Mouse (Mus musculus): ENCODE results near the gene Tmc7.

The Tmc7 gene

GRCm38 (mm10) chr7:118584257-118584907, at the start of gene Tmc7:
Tmc7 (minus strand) TSS chr7:118584736.
- DNase-seq (ENCODE audit: extremely low spot score, low spot score) = peak; percentile 84

GRCm38 (mm10) chr7:118633951-118634350, 49.4 kb upstream of the Tmc7 start:
- no peak for DNase-seq (ENCODE audit: extremely low spot score, low spot score)

DNA sequence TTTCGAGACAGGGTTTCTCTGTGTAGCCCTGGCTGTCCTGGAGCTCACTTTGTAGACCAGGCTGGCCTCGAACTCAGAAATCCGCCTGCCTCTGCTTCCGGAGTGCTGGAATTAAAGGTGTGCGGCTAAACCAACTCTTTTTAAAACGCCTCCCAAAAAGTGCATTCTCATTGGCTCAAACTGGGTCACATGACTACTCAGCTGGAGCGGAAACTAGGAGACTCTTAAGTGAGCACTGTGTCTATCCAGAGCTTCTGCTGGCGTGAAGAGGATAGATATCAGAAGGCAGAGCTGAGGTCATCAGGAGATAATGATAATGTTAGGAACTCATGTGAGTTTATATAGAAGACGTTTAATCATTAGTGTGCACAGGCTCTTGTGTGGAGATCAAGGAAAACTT, 48.6 kb upstream of the Tmc7 start:
- DNase-seq (ENCODE audit: extremely low spot score, low spot score) = no peak

DNA sequence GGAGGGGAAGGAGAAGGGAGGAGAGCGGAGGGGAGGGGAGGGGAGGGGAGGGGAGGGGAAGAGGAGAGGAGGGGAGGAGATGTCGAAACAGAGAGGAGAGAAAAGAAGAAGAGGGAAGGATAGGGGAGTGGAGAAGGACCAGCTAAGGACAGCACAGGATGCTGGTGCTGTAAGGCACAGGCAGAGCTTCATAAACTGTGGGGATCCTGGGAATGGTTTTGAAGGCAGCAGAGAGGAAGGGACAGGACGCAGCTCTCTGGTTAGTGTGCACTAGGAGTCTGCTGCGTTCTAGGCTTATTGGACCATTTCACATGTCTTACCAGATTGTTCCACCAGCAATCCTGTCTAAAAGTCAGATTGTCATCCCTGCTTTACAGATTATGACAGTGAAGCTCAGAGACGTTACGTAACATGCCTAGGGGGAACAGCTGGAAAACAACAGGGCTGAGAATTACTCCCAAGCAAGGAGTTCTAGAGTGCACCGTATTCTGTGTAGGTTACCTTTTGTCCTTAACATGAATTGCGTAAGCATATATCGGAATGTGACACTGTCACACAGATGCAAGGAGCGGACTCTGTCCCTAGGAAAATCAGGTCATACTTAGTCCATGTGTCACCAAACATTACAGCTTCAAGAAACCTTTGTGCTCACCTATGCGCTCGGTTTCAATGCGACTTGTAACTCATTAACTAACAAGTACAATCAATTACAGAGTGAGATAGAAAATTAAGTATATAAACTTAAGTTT, 43.2 kb upstream of the Tmc7 start:
- DNase-seq (ENCODE audit: extremely low spot score, low spot score) = no peak

DNA sequence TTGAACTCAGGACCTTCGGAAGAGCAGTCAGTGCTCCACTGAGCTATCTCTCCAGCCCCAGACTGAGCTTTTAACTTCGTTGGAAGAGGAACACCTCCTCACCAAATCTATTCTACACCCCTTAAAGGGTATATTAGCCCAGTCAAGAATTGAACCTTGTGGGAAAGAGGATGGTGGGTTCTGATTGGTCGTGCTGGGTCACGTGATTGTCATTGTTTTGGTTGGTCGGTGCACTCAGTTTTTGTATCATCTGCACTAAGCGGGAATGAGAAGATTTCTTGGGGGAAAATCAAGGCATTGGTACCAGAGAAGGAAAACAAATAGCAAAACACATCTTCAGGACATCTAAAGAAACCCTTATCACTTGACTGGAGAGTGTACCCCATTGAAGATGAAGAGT, 36.6 kb upstream of the Tmc7 start:
- no peak for DNase-seq (ENCODE audit: extremely low spot score, low spot score)

- DNase-seq (ENCODE audit: extremely low spot score, low spot score) = no peak
These were observed 35.8 kb upstream of the Tmc7 start for GRCm38 (mm10) chr7:118620243-118620906.

DNA sequence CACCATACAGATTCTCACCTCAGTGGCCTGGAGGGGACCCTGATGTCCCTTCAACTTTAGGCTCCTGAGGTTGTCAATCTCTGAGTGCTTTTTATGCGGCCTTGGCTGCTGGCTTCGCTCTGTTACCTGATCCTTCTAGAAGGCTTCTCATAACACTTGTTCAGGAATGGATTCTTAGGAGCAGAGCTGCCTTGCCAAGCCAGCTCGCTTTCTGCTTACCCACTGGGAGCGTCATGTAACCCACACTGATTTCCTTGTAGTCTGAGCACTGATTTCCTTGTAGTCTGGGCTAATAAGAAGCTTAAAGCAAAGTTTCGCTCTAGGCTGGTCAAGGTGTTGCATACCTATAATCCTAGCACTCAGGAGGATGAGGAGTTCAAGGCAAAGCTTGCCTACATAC, 33.6 kb upstream of the Tmc7 start:
- DNase-seq (ENCODE audit: extremely low spot score, low spot score) = no peak

DNA sequence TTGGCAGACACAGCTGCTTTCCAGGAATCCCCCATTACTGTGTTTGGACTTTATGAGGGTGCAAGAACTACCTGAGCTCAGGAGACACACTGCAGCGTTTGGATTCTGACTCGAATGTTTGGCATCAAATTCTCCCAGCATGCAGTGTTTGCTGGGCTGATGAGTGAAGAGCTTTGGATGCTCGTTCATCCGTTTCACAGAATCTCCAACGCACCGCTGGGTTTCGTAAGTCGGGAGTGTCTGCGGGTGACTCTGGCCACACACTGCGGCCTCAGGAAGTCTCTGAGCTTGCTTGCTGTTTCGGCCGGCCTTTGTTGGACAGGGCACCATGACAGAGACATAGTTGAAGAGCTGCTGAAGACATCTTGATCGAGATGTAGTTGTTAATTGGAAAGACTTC, 29.5 kb upstream of the Tmc7 start:
- DNase-seq (ENCODE audit: extremely low spot score, low spot score) = no peak

DNA sequence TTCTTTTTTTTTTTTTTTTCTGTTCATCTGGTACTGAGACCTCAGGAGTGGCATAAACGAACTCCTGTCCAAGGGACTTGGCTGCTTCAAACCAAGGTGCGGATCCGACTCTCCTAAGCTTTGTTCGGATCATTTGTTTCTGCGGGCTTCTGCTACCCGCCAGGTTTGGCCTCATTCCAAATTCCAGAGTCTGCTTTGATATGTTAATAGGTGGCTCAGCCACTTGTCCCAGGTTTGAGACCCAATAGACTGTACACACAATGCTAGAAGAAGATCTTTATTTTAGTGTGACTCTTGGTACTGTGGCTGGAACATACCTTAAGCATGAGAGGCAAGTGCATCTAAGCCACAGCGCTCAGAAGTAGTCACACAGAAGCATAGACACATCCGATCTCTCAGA, 27.4 kb upstream of the Tmc7 start:
- no peak for DNase-seq (ENCODE audit: extremely low spot score, low spot score)

DNA sequence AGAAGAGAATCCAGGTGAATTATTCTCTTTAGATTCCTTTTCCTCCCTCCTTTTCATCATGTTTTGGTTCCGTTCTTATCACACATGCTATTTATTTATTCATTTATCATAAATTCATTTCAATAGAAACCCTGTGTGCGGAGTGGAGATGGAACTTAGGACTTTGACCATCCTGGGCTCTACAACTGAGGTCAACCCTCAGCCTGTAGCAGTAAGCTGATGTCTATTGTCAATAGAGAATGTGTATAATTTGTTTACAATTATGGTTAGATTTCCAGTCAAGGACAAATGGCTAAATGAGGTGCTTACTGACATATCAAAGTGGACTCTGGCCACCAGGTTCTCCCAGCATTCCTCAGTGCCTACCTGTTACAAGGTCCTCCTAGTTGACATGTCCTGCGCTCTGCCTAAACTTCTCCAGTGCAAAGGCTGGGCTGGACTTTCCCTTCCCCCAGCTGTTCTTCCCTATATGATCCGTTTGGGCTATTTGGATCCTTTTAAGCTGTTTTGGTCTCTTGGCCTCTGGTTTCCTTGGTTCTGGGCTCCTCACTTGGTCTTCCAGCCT, 26.7 kb upstream of the Tmc7 start:
- DNase-seq (ENCODE audit: extremely low spot score, low spot score) = no peak

DNA sequence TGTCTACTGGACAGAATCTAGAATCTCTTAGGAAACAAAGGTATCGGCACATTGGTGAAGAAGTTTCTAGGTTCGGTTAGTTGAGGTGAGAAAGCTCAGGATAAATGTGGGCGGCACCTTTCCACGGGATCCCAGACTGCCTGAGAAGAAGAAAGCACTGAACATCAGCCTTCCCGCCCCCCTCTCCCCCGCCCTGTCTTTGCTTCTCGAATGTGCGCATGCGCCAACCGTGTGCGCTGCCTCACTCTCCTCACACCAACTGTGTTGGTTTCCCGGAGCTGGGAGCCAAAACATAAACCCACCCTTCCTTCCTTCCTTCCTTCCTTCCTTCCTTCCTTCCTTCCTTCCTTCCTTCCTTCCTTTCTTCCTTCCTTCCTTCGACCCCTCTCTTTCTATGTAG, 26.2 kb upstream of the Tmc7 start:
- DNase-seq (ENCODE audit: extremely low spot score, low spot score) = no peak

DNA sequence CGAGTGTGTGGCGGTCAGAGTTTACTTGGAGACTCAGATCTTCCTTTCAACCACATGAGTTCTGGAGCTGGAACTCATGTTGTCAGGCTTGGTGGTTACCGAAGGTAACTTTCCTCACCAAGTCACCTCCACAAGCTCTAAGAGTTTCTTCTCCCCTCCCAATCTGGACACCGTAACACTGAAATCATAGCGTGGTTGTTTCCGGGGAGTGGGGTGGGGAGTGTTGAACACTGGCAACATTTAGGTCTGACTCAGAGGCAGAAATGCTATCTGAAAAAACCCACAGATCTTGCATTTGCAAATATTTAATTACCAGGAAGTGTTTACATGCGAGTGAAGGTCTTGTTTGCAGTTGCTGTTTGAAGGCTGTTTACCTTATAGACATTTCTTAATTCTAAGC, 25.3 kb upstream of the Tmc7 start:
- no peak for DNase-seq (ENCODE audit: extremely low spot score, low spot score)

DNA sequence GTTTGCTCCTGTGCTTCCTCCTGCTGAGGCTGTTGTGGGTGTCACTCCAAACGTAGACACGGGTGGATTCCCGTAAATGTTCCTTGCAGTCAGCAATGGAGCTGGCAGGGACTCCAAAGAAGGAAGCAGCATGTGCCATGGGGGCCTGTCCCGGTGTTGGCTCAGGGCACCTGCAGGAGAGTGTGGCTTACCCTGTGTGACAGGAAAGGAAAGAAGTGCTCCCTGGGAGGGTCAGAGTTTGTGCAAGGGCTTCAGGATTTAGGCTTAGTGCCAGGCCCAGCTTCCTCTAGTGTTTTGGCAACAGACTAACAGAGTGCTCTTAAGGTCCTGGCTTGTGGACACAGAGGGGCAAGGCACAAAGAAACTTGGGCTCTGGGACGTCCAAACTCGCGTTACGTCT, 20.3 kb upstream of the Tmc7 start:
- no peak for DNase-seq (ENCODE audit: extremely low spot score, low spot score)

DNA sequence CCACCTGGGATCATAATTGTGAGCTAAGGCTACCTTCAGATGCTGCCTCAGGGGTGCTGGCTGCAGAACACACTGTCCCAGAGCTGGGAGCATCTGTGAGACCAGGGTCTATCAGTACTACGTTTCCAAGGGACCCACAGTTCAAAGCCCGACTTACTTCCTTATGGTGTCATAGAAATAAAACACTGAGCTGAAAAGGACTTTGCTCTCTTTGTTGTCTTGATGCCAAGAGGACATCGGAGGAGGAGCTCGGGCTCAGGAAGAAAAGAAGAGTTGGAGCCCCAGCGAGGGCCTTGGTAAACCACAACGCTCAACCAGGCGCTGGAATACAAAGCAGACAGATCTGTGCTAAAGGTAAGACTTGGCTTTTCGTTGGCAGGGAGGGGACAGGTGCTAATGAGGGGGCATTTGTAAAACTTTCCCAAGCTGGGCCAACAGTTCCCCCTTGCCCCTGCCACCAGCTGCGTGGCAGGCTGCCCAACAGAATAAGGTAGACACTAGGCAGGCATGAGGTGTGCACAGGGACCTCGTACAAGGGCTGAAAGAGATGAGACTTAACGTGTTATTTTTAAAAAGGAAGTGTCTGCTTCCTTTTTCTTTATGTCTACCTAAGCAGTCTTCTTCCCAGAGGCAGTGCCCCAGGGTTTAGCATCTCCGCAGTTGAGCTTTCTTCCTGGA, 15.6 kb upstream of the Tmc7 start:
- no peak for DNase-seq (ENCODE audit: extremely low spot score, low spot score)

GRCm38 (mm10) chr7:118597201-118597600, 12.7 kb upstream of the Tmc7 start, which contains the start of gene Tmc5:
Tmc5 (plus strand) TSS chr7:118597297.
- DNase-seq (ENCODE audit: extremely low spot score, low spot score) = peak; percentile 29

GRCm38 (mm10) chr7:118596271-118596670, 11.7 kb upstream of the Tmc7 start:
- DNase-seq (ENCODE audit: extremely low spot score, low spot score) = no peak

GRCm38 (mm10) chr7:118595228-118595627, 10.7 kb upstream of the Tmc7 start:
- peak; percentile 96 for DNase-seq (ENCODE audit: extremely low spot score, low spot score)

- no peak for DNase-seq (ENCODE audit: extremely low spot score, low spot score)
These were observed 10.1 kb upstream of the Tmc7 start for GRCm38 (mm10) chr7:118594611-118595010.

DNA sequence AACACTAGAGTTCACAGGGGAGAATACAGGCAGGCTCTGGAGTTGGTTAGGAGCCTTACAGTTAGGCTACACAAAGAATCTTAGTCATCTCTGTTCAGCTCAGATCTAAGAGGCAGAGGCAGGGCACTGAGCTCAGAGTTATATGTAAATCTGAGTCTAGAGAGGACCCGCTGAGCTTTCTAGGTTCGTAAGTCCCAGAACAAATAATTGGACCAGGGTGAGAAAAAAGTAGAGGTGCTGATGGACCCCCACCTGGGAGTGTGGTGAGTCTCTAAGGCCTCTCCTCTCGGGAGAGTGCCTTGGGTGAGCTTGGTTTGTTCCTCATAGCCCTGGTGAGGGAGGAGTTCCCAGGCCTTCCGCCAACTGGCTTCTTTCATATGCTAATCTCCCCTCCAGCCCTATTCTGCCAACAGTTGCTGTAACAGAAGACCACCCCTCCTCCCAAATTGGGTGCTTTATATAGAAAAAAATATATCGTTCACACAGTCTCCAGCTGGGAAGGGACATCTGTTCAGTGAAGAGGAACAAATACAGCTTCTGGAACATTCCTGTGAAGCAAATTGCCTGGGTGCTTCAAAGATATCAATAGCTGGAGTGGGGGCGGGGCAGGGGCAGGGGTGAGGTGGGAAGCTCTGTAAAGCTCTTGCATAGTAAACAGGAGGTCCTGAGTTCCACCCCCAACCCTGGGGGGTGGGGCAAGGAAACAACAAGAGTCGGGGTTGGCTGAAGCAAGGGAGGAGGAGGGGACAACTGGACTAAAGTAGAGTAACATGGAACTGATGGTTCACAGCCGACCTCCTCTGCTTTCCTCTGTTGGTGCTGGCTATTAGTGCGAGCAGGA, 9.3 kb upstream of the Tmc7 start:
- DNase-seq (ENCODE audit: extremely low spot score, low spot score) = peak; percentile 83

DNA sequence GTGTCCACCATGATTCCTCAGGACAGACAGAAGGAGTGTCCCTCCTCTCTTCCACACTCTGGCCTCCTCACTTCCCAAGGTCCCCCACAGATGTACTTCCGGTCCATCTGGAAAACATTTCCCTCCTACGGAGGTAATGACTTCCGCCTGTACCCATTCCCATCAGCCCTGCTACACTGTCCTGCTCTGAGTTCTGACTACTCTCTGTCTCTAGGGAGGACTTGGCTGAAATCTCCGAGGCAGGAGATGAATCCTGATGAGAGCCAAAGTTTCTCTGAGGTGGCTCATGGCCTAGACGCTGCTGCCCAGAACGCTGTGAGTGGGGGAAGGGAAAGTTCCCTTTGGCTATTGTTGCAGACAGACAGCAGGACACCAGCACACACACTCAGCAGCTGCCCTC, 7.6 kb upstream of the Tmc7 start:
- DNase-seq (ENCODE audit: extremely low spot score, low spot score) = peak; percentile 32
